Mouse (Mus musculus): Measurements from ENCODE around the gene Tgfbrap1.
"Not testable (repeated sequence)": the region's sequence is repeated elsewhere in the genome, so short reads cannot be mapped to it uniquely, and the experiment has no call there.

Gene Tgfbrap1

DNA sequence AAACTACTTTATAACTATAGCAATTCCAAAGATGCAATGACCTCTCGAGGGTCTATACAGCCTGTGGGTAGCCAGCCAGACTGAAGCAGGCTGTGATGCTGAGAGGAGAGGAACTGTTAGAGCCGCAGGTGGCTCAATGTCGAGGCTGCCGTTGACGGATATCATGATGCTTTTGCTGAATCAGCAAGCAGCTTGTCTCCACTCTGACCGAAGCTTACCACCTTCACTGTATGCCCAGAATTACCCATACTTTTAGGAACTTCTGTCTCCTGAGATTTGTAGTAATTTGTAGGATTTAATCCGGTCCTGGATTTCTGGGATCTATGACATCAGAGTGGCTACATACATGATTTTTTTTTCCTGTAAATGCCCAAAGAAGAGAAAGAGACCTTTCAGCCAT, 62.4 kb downstream of the Tgfbrap1 start:
- DNase-seq (ENCODE audit: extremely low read depth, low read depth): no peak

DNA sequence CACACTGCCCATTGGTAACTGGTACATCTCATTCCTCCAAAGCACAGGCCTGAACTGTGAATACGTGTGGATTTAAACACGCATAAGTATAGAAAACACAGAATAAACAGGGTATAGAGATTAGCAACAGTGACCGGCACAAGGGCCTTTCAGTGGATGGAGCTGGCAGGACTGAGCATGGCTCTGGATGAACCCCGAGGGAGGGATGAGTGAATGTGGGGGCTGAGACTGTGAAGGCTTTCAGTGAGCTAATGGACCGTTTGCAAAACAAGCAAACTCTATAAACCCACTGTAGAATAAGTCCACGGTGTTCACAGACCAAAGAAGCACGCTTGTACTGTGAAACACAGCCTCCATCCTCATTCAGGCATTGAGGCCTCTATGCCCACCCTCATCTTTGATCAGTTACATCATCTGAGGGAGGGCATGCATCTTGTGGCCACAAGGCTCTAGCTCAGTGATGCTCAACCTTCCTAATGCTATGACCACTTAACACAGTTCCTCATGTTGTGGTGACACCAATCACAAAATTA, 83.2 kb downstream of the Tgfbrap1 start:
- DNase-seq (ENCODE audit: extremely low read depth, low read depth): not testable (repeated sequence)

DNA sequence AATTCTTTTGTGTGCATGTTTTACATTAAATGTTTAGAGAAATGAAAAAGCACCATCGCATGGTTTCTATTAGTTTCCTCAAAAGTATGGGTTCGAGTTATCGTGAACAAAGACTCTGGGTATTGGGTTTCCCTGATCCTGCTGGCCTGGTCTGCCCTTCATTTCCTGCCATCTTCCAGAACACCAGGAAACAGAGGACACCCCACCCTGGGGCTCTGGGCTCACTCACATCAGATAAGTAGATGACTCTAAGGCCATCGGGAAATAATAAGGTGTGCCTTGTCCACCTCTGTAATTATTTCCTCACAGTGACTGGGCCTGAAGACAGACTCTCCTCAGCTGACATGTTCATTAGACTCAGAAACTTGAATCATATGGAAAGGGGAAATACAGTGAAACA, 88.0 kb downstream of the Tgfbrap1 start:
- no peak for DNase-seq (ENCODE audit: extremely low read depth, low read depth)

DNA sequence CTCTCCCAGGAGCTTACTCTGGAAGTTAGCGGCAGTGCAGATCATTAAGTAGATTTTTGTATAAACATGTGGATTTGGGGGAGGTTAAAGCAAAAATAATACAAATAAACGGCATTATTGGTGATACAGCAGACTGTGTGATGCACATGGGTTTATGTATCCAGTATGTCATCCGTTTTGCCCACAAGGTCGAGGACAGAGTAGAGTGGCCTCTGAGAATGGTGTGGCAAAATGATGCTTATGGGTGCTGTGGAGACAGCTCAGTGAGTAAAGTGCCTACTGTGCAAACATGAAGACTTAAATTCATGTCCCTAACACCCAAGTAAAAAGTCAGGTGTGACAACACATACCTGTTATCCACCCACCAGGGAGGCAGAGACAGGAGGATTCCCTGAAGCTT, 91.9 kb downstream of the Tgfbrap1 start:
- DNase-seq (ENCODE audit: extremely low read depth, low read depth): no peak

DNA sequence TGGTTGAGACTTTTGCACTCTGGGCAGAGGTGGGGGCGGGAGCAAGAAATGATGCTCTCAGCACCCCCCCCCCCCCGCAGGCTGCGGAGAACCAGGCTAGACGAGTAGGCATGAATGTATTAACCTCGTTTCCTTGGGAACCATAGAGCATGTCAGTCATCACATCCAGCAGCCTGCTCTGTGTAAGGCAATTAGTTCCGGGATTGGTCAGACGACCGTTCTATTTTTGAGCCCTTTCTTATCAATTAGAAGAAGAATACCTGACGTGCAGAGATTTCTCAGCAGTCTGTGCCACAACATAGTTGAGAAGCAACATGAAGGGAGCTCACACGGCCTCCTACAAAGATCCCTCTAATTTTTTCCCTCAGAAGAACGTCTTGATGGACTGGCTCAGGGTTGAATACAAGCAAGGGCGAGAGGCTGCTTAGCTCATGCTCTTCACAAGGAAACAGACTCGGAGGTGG, 92.4 kb downstream of the Tgfbrap1 start:
- no peak for DNase-seq (ENCODE audit: extremely low read depth, low read depth)
